Mouse (Mus musculus) brain, embryonic 14.5 days (tissue): Measurements from ENCODE around the gene Il2ra.

Experiments used
- CTCF ChIP-seq: fragments of 200-500 bp; IDR thresholded peaks from 2 replicates; pipeline ENCODE4 v1.5.1; 2012; ENCODE audit warnings: inconsistent platforms, mild to moderate bottlenecking, moderate library complexity, borderline replicate concordance; ENCODE audit not compliant: insufficient read depth, insufficient read length; ENCODE audit errors: extremely low read depth
- POLR2A ChIP-seq: fragments of 200-500 bp; IDR thresholded peaks from 2 replicates; pipeline ENCODE4 v1.6.1; 2012; ENCODE audit warnings: mild to moderate bottlenecking, inconsistent platforms, borderline replicate concordance; ENCODE audit not compliant: poor library complexity, insufficient read depth, insufficient read length, severe bottlenecking; ENCODE audit errors: extremely low read depth

- TF ChIP-seq CTCF (no peak), POLR2A (no peak)
Observed at GRCm38 (mm10) chr2:11705201-11706025, 62.8 kb downstream of the Il2ra start, which contains the start of gene Il15ra.
